Mouse (Mus musculus): ENCODE data around the gene Pitpnc1. TPM values are rescaled to one million over a fixed set of nuclear protein-coding genes. Genes with fewer than 3 reads are reported as not detected.

Gene Pitpnc1
- polyA plus RNA-seq, 1 experiment from 2014 or later = 15.7 TPM

DNA sequence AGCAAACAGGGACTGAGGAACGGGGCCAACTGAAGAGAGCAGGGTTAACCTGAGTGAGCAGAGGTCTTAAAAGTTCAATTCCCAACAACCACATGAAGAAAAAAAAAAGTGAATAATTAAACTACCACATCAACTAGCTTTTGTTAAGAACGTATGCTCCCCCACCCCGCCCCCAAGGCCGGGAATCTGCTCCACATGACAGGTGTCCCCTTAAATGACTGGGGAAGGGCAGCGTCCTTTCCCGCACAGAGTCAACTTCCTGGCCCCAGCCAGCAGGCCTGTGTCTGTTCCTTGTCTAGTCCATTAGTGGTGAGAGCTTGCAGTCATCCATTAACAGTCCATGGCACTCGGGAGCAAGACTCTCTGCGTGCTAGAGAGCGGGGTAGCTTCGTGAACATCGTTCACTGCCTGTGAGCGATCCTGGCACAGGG lies 7.2 kb downstream of the Pitpnc1 start:
- no peak for ATAC-seq (ENCODE audit: insufficient number of reproducible peaks, insufficient read depth, low FRiP score, low read depth)
- H3K4me3 ChIP-seq (ENCODE audit: low read depth, low read length) = no peak overlapping the region
- WGBS = 65% methylated on average over 12 of the region's 12 CpGs
- no peak overlapping the region for H3K4me2 ChIP-seq (replicated peaks; ENCODE audit: low read depth, low read length)
- H3K27me3 ChIP-seq (ENCODE audit: control insufficient read depth, insufficient read depth, low read length) = no peaks in the 10 kb centered on the region
- no peaks in the 10 kb centered on the region for H3K36me3 ChIP-seq (ENCODE audit: control insufficient read depth, insufficient read depth, low read length)
- H3K9ac ChIP-seq (replicated peaks; ENCODE audit: low read depth, low read length) = no peak overlapping the region
- no peaks in the 10 kb centered on the region for H3K9me3 ChIP-seq (ENCODE audit: control insufficient read depth, low read depth, low read length)
- no peak overlapping the region for H3K27ac ChIP-seq (ENCODE audit: low read length)
- H3K4me1 ChIP-seq (ENCODE audit: control insufficient read depth, insufficient read depth, low read length) = peaks cover 10% of the 10 kb centered on the region; the same call in 1 of the 2 replicates

DNA sequence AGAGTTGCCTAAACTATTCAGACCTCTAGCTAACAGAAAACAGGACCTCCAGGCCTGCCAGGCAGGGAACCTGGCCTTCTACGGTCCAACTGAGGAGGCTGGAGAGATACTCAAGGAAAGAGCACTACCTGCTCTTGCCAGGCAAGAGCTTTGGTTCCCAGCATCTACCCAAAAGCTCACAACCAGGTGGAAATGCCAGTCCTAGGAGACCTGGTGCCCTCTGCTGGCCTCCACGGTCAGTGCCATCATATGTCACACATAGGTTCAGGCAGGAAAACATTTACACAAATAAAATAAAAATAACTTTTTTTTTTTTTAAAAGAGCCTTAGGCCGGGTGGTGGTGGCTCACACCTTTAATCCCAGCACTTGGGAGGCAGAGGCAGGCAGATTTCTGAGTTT lies 8.0 kb downstream of the Pitpnc1 start:
- H3K27me3 ChIP-seq (ENCODE audit: control insufficient read depth, insufficient read depth, low read length) = no peaks in the 10 kb centered on the region
- no peak overlapping the region for H3K4me2 ChIP-seq (replicated peaks; ENCODE audit: low read depth, low read length)
- no peaks in the 10 kb centered on the region for H3K36me3 ChIP-seq (ENCODE audit: control insufficient read depth, insufficient read depth, low read length)
- no peak overlapping the region for H3K4me3 ChIP-seq (ENCODE audit: low read depth, low read length)
- H3K9me3 ChIP-seq (ENCODE audit: control insufficient read depth, low read depth, low read length) = no peaks in the 10 kb centered on the region
- 0 out of 2 replicates have a peak, but pooled peaks cover 6% of the 10 kb centered on the region for H3K4me1 ChIP-seq (ENCODE audit: control insufficient read depth, insufficient read depth, low read length)
- no peak overlapping the region for H3K9ac ChIP-seq (replicated peaks; ENCODE audit: low read depth, low read length)
- no peak overlapping the region for H3K27ac ChIP-seq (ENCODE audit: low read length)
- 98% methylated on average over 3 of the region's 3 CpGs for WGBS
- no peak for ATAC-seq (ENCODE audit: insufficient number of reproducible peaks, insufficient read depth, low FRiP score, low read depth)

DNA sequence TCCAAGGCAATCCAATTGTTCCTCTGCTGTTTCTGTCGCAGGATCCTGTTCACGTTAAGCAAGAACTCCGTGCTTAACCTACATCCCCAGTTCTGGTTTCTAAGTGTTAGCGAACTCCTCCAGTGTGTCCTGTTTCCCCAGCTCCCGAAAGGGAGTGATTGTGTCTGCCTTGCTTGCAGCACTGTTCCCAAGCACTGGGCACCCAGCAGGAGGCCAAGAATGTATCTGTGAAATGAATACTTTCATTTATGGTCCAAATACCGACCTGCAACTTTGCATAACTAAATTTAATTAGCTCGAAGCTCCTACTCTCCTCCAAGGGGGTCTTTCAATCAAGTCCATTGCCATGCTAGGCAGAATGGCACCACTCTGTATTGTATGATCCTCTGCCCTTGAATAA lies 10.7 kb downstream of the Pitpnc1 start:
- Histone ChIP-seq H3K9me3 (ENCODE audit: control insufficient read depth, low read depth, low read length) (no peaks in the 10 kb centered on the region), H3K36me3 (ENCODE audit: control insufficient read depth, insufficient read depth, low read length) (no peaks in the 10 kb centered on the region), H3K27me3 (ENCODE audit: control insufficient read depth, insufficient read depth, low read length) (no peaks in the 10 kb centered on the region), H3K4me1 (ENCODE audit: control insufficient read depth, insufficient read depth, low read length) (0 out of 2 replicates have a peak, but pooled peaks cover 6% of the 10 kb centered on the region), H3K9ac (replicated peaks; ENCODE audit: low read depth, low read length) (no peak overlapping the region), H3K4me2 (replicated peaks; ENCODE audit: low read depth, low read length) (no peak overlapping the region), H3K4me3 (ENCODE audit: low read depth, low read length) (no peak overlapping the region), H3K27ac (ENCODE audit: low read length) (no peak overlapping the region)
- WGBS = 89% methylated on average over 7 of the region's 7 CpGs
- no peak for ATAC-seq (ENCODE audit: insufficient number of reproducible peaks, insufficient read depth, low FRiP score, low read depth)

DNA sequence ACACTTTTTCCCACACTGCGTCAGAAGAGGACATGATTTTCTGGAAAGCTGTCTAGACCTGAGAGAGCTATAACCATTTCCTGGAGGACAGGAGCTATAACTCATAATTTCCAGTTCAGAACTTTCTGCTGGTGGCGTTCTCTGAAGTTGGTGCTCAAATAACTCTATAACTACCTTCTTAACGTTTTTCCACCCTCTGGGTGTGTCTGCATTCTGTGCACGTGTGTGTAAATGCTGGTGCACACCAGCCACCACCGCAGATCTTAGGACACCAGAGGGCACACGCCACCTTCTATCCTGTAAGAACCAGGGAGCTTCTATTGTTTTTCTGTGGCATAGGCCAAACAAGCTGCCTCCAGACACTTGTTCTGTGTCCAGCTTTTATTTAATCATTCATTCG lies 11.5 kb downstream of the Pitpnc1 start:
- H3K4me2 ChIP-seq (replicated peaks; ENCODE audit: low read depth, low read length) = no peak overlapping the region
- no peaks in the 10 kb centered on the region for H3K27me3 ChIP-seq (ENCODE audit: control insufficient read depth, insufficient read depth, low read length)
- 0 out of 2 replicates have a peak, but pooled peaks cover 6% of the 10 kb centered on the region for H3K4me1 ChIP-seq (ENCODE audit: control insufficient read depth, insufficient read depth, low read length)
- no peak for ATAC-seq (ENCODE audit: insufficient number of reproducible peaks, insufficient read depth, low FRiP score, low read depth)
- H3K9me3 ChIP-seq (ENCODE audit: control insufficient read depth, low read depth, low read length) = no peaks in the 10 kb centered on the region
- H3K4me3 ChIP-seq (ENCODE audit: low read depth, low read length) = no peak overlapping the region
- H3K9ac ChIP-seq (replicated peaks; ENCODE audit: low read depth, low read length) = no peak overlapping the region
- WGBS = 83% methylated on average over 7 of the region's 7 CpGs
- no peak overlapping the region for H3K27ac ChIP-seq (ENCODE audit: low read length)
- no peaks in the 10 kb centered on the region for H3K36me3 ChIP-seq (ENCODE audit: control insufficient read depth, insufficient read depth, low read length)

DNA sequence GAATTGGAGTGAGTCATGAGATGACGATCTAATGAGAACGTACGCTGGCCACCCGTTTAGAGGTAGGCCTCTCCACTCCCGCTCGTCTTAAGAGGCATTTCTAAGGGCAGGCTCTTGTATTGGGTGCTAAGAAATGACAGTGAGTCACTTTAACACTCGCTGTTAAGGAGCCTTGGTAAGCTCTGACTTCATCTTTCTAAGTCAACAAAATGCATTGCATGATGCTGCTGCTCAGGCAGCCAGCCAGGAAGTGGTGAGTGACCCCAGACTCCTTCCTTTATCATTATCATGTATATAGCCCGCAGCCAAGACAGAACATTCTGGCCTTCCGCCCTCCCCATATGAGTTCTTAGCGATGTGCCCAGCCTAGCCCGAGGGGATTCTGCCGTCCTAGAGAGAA lies 12.2 kb downstream of the Pitpnc1 start:
- 66% methylated on average over 12 of the region's 12 CpGs for WGBS
- no peaks in the 10 kb centered on the region for H3K36me3 ChIP-seq (ENCODE audit: control insufficient read depth, insufficient read depth, low read length)
- no peak for ATAC-seq (ENCODE audit: insufficient number of reproducible peaks, insufficient read depth, low FRiP score, low read depth)

DNA sequence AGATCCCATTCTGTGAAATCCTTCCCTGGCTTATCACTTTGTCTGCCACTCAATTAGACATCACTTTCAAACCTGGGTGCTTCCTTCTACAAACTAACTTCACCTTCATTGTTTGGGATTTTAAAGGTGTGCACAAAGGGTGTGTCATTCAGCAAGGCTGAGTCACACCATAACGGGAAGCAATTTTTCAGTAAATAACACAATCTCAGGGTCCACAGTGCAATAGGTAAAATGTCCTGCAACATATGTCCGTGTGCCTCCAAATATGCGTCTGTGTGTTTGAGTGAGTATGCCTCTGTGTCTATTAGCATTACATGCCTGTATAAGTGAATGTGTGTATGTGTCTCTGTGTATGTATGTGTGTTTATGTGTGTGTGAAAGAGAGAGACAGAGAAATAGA lies 13.2 kb downstream of the Pitpnc1 start:
- H3K36me3 ChIP-seq (ENCODE audit: control insufficient read depth, insufficient read depth, low read length) = no peaks in the 10 kb centered on the region
- no peak overlapping the region for H3K4me3 ChIP-seq (ENCODE audit: low read depth, low read length)
- H3K9me3 ChIP-seq (ENCODE audit: control insufficient read depth, low read depth, low read length) = no peaks in the 10 kb centered on the region
- no peak overlapping the region for H3K27ac ChIP-seq (ENCODE audit: low read length)
- H3K9ac ChIP-seq (replicated peaks; ENCODE audit: low read depth, low read length) = no peak overlapping the region
- no peaks in the 10 kb centered on the region for H3K27me3 ChIP-seq (ENCODE audit: control insufficient read depth, insufficient read depth, low read length)
- H3K4me1 ChIP-seq (ENCODE audit: control insufficient read depth, insufficient read depth, low read length) = 0 out of 2 replicates have a peak, but pooled peaks cover 6% of the 10 kb centered on the region
- ATAC-seq (ENCODE audit: insufficient number of reproducible peaks, insufficient read depth, low FRiP score, low read depth) = no peak
- 82% methylated on average over 3 of the region's 3 CpGs for WGBS
- H3K4me2 ChIP-seq (replicated peaks; ENCODE audit: low read depth, low read length) = no peak overlapping the region

More for the DNA sequence above, 12.2 kb downstream of the Pitpnc1 start:
- Histone ChIP-seq H3K4me2 (replicated peaks; ENCODE audit: low read depth, low read length) (no peak overlapping the region), H3K4me1 (ENCODE audit: control insufficient read depth, insufficient read depth, low read length) (0 out of 2 replicates have a peak, but pooled peaks cover 6% of the 10 kb centered on the region), H3K4me3 (ENCODE audit: low read depth, low read length) (no peak overlapping the region), H3K9me3 (ENCODE audit: control insufficient read depth, low read depth, low read length) (no peaks in the 10 kb centered on the region), H3K27ac (ENCODE audit: low read length) (no peak overlapping the region), H3K9ac (replicated peaks; ENCODE audit: low read depth, low read length) (no peak overlapping the region), H3K27me3 (ENCODE audit: control insufficient read depth, insufficient read depth, low read length) (no peaks in the 10 kb centered on the region)

DNA sequence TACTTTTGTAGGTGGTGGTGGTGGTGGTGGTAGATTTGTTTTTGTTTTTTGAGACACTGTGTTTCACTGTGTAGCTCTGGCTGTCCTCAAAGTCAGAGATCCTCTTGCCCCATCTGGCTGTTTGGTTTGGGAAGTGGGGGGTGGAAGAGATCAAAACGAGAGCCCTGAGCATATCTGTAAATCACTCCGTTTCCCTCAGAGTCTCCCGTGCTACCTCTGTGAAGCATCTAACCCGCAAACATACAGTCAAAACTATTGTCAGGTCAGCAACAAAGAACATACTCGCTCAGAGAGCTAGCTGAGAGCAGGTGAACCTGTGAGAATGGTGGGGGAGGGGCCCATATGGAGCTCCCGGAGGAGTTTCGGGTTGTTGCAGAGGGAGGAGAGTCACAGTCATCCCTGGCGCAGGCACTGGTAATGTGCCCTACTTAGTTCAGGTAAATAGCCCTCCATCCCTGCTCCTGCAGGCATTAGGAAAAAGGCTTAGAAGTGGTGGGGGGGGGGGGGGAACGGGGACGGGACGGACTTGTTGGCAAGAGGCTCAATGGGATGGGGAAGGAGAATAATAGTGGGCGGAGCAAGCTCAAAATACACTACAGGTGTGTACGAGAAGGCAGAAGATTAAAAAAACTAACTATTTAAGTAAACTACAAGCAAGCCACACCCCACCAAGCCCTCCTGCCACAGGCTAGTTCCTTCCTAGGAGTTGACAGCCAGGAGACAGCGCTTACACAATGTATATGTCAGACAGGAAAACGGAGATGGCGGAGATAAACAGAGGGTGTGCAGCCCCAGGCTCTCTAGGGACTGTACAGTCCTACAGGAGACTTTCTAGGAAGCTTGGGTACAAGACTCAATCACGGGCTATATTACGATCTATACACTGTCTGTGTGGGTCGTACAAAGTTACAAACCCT lies 15.7 kb downstream of the Pitpnc1 start:
- 0 out of 2 replicates have a peak, but pooled peaks cover 11% of the 10 kb centered on the region for H3K4me1 ChIP-seq (ENCODE audit: control insufficient read depth, insufficient read depth, low read length)
- no peaks in the 10 kb centered on the region for H3K9me3 ChIP-seq (ENCODE audit: control insufficient read depth, low read depth, low read length)
- no peak overlapping the region for H3K27ac ChIP-seq (ENCODE audit: low read length)
- H3K4me3 ChIP-seq (ENCODE audit: low read depth, low read length) = no peak overlapping the region
- no peaks in the 10 kb centered on the region for H3K36me3 ChIP-seq (ENCODE audit: control insufficient read depth, insufficient read depth, low read length)
- H3K4me2 ChIP-seq (replicated peaks; ENCODE audit: low read depth, low read length) = peak overlapping the region; percentile 14; the same call in 1 of the 2 replicates
- 0 out of 2 replicates have a peak, but pooled peaks have one; percentile 53 for ATAC-seq (ENCODE audit: insufficient number of reproducible peaks, insufficient read depth, low FRiP score, low read depth)
- H3K9ac ChIP-seq (replicated peaks; ENCODE audit: low read depth, low read length) = no peak overlapping the region
- no peaks in the 10 kb centered on the region for H3K27me3 ChIP-seq (ENCODE audit: control insufficient read depth, insufficient read depth, low read length)
- 43% methylated on average over 17 of the region's 19 CpGs for WGBS

DNA sequence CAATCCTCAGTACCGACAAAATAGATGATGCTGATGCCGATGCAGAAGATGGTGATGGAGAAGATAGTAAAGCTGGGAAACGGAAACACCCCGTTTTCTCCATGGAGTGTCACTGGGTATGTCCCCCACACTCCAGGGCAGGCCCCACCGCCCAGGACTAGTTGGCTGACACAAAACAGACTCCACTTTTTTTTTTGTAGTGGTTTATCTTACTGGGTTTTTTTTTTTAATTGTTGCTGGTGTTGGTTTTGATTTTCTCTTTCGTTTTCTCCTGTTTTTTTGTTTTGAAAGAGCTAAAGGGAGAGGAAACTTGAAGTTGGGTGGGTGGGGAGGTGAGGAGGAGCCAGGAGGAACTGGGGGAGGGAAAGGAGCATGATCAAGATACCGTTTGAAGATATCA lies 18.4 kb downstream of the Pitpnc1 start:
- Histone ChIP-seq H3K27me3 (ENCODE audit: control insufficient read depth, insufficient read depth, low read length) (no peaks in the 10 kb centered on the region), H3K9ac (replicated peaks; ENCODE audit: low read depth, low read length) (no peak overlapping the region), H3K27ac (ENCODE audit: low read length) (no peak overlapping the region), H3K4me3 (ENCODE audit: low read depth, low read length) (no peak overlapping the region), H3K36me3 (ENCODE audit: control insufficient read depth, insufficient read depth, low read length) (no peaks in the 10 kb centered on the region), H3K4me2 (replicated peaks; ENCODE audit: low read depth, low read length) (no peak overlapping the region), H3K4me1 (ENCODE audit: control insufficient read depth, insufficient read depth, low read length) (0 out of 2 replicates have a peak, but pooled peaks cover 12% of the 10 kb centered on the region), H3K9me3 (ENCODE audit: control insufficient read depth, low read depth, low read length) (no peaks in the 10 kb centered on the region)
- ATAC-seq (ENCODE audit: insufficient number of reproducible peaks, insufficient read depth, low FRiP score, low read depth) = no peak
- 94% methylated on average over 7 of the region's 7 CpGs for WGBS

Measured in stomach, embryonic 14.5 days (tissue).